Mouse (Mus musculus) granulocyte monocyte progenitor cell, adult 5-6 weeks (primary cell): ENCODE data around the gene 1700034J05Rik. TPM values are rescaled to one million over a fixed set of nuclear protein-coding genes. Genes with fewer than 3 reads are reported as not detected.

Source experiments
- ATAC-seq: replicated peaks from 2 replicates; pipeline ENCODE4 v1.8.0; 2016; ENCODE audit warnings: mild to moderate bottlenecking, moderate TSS enrichment, inconsistent platforms; ENCODE audit not compliant: poor library complexity, severe bottlenecking
- total RNA-seq, 2 experiments: library from RNA; stranded (forward) in 1 of 2; stranded (reverse) in 1 of 2; fragments of 200-712, 200-1000 nt in 1 of 2; fragments of >200 nt in 1 of 2; fragmentation: Nextera tagmentation in 1 of 2; gene quantifications; 2 replicates each; pipeline ENCODE4 v1.2.3; 2014 to 2017

The 1700034J05Rik gene
- total RNA-seq, 2 experiments from 2014 or later: not detected

DNA sequence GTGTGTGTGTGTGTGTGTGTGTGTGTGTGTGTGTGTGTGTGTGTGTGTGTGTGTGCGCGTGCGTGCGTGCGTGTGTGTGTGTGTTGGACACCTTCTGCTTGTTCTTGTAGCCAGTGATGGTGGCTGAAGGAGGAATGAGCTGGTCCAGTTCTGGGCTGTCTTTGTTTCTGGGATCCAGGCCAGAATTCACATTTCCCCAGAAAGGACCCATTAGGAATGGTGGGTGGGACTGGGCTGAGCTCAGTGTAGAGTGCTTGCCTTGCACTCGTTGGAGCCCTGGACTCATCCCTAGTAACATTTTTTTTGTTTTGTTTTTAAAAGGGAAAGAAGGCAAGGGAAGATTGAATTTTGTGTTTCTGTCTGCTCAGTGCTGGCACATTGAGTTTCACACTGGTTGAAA lies 18.3 kb downstream of the 1700034J05Rik start:
- no peak for ATAC-seq

DNA sequence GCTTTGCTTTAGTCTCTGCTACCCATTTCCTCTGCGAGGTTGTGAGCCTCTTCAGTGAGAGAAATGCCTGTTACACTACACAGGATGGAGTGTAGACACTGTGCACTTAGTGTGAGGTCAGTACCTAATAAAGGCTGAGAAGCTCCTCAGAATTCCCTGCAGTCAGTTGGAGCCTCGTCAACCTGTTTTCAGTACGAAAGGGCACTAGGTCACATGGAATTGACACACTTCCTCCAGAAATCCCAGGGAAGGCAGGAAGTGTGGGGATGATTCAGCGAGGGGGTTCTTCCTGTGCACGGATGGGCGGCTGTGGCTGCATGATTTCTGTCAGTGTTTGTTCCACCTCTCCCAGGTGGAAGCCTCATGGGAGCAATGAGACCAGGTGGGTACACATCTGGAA lies 21.1 kb downstream of the 1700034J05Rik start:
- ATAC-seq: no peak

DNA sequence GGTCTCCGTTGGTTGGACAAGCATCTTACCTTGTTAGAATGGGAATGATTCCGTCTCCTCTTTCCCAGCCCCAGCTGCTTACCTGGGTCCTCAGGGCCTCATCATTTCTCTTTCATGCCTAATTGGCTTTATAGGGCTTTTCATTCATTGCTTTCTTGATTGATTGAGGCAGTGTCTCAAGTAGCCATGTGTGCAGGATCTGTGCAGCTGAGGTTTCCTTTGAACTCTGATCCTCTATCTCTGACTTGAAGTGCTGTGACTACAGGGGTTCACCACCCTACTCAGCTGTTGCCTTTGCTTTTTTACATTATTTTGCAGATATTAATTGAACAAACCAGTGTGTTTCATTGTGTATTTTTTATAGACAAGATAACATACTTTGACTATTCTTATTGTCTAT lies 25.2 kb downstream of the 1700034J05Rik start:
- ATAC-seq: no peak

DNA sequence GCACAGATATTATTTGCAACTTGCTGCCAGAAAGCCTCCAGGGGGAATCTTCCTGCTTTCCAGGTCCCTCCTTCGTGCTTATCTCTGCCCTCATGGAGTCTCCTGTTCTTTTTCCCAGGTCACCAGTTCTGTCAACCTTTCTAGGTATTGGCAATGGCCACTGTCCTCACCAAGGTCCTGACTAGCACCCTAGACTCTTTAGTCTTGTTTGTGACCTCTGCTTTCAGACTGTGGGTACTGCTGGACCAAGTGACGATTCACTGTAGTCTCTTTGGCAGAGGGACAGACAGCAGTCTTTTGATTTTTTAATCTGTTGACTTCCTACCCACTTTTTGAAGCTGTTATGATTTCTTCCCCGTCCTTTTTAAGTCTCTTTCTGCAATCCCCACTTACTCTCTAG lies 26.1 kb downstream of the 1700034J05Rik start:
- ATAC-seq: no peak

DNA sequence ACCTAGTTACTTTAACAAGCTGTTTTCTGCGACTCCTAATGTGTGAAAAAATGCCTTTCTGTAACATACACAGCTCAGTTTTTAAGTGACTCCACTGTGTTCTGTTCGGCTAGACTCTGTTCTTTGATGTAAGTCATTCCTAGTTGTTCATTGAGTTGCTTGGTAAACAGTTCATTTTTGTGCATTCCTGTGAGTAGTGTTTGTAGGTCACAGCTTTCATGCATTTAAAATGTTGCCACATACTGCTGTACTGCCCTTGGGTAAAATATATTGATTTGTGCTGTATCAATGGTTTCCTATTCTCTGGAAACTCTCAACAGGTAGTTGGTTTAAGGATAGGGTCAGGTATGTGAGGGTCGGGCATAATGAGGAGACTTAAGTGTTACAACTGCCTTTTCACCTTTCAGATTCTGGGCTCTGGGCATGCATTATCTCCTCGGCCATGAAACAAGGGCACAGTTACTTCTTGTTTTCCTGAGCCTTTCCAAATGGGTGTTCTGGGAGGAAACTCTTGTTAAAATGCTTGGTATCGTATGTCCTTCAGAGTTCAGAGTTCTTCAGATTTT lies 27.7 kb downstream of the 1700034J05Rik start:
- ATAC-seq: no peak

DNA sequence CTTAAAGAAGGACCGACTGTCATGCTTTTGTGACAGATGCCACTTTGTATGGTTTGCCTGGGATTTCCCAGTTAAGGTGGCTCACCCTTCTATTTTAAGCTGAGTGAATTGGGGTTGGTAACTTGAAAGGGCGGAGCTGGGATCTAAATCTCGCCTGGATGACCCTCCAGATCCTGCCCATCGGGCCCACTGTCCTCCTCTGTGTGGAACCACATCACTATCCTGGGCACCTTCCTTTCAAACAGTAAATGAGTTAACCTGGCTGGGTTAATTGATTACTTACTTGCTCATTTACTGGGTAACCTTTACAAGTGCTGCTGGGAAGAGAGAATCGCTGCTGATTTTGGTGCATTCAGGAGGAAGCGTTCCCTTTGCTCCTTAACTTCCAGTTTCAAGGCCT lies 35.9 kb downstream of the 1700034J05Rik start:
- ATAC-seq: no peak

DNA sequence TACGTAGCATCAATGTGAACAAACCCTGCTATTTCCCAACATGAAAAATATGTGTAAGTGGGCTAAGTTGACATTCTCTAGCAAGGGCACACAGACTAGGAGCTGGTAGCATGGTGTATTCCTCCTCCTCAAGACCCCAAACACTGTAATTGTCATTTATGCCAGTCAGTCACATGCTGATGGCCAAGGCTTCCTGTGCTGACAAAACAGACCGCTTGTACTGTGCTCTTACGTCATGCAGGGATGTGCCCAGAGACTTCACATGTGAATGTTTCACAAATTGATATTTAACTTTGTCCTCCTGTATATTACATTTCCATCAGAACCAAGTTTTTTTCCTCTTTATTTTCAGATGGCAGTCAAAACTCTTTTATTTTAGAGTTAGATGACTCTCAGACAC lies 36.8 kb downstream of the 1700034J05Rik start:
- 0 out of 2 replicates have a peak, but pooled peaks have one; percentile 28 for ATAC-seq

DNA sequence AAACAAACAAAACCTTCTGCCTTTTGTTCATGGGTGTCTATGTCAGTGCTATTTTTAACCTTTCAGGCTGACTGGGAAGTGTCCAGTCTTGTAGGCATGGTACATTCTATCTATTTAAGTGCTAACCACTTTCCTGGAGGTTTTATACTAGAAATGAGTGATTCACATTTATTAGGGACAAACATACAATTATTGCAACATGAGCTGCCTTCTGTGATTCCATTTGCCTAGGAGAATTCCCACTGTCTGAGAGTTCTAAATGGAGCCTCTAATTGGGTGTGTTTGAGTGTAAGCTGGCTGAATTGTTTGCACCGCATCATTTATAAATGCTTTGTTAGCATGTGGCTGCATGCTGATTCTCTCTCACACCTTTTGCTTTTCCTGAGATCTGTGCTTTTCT lies 38.4 kb downstream of the 1700034J05Rik start:
- no peak for ATAC-seq

DNA sequence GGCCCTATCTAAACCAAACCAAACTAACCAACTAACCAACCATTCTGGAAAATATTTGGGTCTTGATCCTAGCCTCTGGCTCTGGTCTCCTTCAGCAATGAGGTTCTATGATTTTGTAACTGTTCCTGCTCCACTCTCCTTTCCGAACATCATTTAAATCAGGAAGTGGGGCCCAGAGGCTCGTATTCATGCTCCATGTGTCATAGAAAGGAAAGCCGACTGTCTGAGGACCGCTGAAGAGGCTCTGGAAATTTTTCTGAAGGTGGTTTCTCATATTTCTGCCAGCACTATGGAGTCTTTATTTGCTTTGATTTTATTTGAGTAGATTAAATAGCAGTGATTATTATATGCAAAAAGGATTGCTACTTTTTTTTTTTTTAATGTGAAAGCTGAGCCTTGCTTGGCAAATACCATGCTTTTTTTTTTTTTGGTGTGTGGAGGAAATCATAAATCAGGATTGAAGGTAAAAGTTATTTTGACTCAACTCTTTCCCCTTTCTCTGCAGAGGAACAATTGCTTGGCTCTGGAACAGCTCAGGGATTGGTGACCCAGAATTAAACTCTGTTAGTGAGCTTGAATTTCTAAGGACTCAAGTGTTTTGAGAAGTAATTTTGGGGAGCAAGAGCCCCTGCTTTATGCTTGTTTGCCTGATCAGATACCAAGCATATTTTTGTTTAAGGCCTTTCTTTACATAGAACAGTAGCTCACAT lies 40.6 kb downstream of the 1700034J05Rik start:
- ATAC-seq: peak; percentile 63

DNA sequence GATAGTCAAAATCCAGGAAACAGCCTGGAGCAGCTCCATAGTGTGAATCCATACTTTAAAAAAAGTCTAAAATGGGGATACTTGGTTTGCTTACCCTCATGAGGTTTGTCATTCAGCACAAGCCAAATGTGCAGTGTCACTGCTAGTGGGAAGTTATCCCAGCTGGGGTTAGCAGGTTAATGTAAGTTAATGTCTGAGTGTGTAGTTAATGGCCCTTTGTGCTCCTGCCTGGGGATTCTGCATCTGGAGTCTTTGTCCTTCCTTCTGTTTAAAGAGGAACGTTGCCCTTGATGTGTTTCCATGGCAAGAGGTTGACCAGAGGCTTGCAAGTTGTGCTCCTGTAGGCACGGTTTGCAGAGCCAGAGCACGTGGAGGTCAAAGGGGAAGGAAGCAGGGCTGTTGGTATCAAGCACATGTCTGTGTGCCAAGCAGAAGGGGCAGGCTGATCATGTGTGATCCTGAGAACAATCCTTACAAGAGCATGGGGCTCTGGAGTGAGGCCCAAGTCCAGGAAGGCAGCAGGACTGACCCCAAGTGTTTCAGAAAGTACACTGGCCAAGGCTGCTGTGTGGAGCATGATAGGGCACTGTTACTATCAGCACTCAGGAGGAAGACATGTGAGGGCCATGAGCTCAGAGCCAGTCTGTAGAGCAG lies 41.3 kb downstream of the 1700034J05Rik start:
- peak; percentile 57 for ATAC-seq

DNA sequence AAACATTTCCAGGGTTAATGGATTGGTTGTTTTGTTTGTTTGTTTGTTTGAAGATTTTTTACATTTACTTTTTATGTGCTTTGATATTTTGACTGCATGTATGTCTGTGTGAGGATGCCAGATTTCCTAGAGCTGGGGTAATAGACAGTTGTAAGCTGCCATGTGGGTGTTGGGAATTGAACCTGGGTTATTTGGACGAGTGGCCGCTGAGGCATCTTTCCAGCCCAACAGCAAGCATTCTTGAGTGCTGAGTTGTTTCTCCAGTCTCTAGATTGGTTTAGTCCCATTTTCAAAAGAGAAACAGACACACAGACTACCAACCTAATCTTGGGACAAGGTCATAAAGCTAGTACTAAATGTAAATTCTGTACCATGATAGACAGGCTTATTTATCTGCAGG lies 43.4 kb downstream of the 1700034J05Rik start:
- ATAC-seq: no peak

DNA sequence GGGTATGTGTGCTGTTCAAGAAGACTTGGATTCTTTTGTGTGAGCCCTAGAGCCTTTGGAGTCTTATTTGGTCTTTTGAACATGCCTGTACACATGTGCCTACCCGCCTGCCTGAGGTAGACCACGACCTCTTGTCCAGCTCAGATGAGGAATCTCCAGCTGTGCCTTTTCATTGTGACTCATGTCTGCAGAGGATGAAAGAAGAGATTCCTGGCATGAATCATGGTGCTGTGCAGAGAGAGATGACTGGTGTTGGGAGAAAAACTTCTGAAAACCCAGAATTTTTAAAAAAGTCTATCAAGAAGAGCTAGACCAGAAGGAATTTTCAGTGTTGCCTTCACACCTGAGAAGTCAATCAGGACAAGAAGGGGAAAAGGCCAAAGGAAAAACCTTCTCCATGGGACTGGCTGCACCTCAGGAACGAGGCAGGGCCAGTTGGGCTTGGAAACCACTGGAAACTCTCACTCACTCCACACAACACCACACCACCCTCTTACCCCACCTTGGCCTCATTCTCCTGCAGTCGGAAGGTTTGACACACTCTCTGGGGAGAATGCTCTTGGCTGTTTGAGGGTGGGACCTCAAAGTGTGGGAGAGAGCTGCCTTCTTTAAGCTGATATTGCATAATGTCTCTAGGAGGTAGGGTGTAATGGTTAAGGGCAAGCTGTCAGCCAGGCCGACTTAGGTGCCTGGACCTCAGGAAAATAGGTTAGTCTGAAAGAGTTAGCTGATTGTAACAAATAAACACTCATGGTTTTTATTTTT lies 44.3 kb downstream of the 1700034J05Rik start:
- ATAC-seq: no peak

DNA sequence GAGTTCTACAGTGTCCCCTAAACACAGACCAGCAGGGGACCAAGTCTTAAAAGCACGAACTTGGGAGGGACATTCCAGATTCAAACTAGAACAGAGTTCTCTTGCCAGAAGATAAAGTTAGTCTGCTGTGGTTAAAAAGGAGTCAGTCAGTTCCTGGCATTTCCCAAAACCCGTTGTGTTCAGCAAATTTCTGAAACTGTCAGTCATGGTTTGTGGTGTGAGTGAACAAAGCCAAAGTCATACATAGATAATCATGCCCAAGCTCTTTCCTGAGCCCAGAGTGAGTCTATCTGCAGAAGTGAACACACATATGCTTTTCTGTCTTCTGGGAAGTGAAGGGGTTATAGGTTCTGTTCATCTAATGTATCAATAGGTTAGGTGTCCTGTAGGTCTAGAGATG lies 45.4 kb downstream of the 1700034J05Rik start:
- ATAC-seq: 0 out of 2 replicates have a peak, but pooled peaks have one; percentile 2

DNA sequence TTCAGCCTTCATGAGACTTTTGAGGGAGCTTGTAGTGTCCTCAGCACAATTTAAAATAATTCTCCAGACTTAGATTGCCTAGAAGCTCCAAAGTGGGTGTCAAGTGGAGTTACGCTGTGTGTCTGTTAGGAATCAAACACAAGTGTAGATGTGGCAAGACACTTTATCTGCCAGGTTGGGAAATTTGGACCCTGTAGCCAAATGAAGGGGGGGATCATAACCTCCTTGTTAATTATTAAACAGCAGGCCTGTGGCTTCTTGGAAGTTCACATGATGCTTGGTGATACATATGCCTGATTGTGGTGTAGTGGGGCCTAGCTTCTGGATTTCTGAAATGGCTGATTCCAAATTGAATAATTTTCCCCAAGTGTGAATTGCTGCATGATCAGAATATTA lies 46.4 kb downstream of the 1700034J05Rik start:
- ATAC-seq: no peak

DNA sequence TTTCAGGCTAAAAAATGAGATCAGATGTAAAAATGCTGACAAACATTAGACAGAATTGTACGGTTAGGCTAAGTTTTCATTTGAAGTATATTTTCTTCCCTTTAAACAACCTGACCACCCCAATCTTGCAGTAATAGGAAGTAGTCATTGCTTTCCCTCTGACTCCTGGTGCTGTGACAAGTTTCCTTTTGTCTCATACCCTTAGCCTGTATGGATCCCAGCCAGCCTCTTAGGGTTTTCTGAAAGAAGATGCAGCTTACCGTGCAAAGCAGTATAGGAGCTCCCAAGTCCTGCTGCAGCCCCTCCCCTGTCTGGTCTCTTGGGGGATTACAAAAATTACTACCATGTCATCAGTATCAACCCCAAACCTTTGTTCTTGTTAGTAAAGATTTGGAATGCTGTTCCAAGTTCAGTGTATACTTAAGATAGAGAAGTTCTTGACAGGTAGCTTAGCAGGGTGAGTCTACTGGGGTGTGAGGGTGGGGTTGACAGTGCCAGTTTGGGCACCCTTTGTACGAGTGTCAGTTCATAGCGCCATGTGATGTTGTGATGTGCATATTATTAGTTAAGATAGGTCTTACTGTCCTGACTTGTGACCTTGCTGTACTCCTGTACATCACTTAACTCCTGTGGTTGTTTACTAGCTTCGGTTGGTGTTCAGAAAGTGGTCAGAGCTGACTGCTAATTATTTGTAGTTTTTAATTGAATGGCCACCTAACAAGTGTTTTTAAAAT lies 47.0 kb downstream of the 1700034J05Rik start:
- no peak for ATAC-seq

DNA sequence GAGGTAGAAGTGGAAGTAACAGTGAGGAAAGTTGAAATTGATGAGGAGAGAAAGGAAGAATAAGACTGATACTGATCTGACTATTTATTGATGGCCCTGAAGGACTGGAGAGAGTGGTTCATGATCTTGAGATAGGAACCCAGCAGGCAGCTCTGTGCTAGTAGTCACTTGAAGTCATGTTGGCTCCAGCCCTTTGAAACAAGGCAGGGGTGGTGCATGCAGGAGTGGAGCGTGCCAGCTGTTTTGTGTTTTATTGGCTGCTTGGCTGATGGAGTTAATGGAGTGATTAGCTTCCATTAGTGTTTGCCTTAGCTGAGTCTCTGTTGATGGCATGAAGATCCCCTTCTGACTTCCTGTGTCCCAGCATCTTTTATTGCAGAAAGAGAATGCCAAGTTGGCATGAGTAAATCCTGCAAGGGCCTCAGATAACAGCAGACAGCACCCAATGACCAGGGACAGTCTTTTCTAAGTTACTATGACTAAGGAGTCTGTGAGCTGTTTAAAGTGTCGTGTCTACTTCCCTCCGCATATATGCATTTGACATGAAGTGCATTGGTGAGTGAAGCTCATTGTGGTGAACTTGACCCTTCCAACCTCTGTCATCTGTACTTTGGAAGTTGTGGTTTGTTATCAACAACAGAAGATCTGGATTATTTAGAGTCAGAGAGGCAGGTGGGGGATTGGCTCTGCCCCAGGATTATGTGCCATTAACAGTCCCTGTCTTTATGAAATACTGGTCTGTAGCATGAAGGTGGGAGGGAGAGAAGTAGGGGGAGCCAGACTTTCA lies 48.0 kb downstream of the 1700034J05Rik start:
- ATAC-seq: no peak

DNA sequence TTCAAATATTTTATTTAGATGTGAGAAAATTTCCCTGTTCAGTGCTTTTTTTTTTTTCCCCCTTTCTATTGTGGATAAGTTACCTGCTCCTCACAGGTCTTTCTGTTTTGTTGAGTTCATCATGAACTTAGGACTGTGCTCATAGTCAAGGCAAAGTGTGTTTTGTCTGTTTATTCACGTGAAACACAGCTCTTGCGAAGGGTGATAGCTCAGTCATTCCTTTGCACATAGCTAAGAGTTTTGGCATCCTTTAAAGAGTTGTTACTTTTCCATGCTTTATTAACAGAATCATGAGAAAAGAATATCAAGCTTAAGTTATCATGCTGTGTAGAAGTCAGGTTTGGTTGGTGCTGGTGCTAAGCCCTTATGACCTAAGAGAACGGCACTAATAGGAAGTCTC lies 49.5 kb downstream of the 1700034J05Rik start:
- no peak for ATAC-seq

DNA sequence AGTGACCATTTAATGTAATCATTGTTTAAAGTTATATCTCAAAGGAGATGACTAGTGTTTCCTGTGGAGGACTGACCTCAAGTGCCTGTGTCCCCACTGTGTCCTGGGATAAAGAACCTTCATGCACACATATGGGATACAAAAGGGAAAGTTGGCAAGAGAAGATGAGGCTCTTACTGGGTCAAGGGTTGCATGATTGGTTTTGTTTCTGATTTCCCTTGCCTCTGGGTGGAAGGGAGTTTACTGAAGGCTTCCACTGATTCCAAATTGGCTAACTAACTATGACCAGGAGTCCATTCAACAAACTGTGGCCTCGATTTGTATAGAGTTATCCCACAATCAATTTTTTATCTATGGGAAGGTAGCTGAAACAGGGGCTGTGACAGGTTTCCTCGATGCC lies 50.6 kb downstream of the 1700034J05Rik start:
- ATAC-seq: no peak

DNA sequence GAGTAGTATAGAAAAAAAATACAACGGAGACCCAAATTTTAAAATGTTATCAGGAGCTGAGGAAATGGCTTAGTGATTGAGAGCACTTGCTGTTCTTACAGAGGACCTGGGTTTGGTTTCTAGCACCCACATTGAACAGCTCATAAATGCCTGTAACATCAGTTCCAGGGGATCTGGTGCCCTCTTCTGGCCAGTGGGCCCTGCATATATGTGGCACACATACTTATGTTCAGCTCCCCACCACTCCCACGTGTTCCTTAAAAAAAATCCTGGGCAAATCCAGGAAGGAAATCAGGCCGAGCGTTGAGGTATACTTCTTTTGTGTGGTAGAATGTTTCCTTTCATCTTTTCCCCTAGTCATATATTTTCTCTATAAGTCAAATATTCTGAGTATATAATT lies 52.3 kb downstream of the 1700034J05Rik start:
- no peak for ATAC-seq
